Mouse (Mus musculus) brown adipose tissue, adult 24 weeks (tissue): Measurements from ENCODE around the gene Trappc3l. TPM values are rescaled to one million over a fixed set of nuclear protein-coding genes. Genes with fewer than 3 reads are reported as not detected.

Experiments used
- H3K27ac ChIP-seq: fragments of 200-500 bp; replicated peaks from 2 replicates; pipeline ENCODE4 v1.5.1; 2012; ENCODE audit warnings: low read depth, mild to moderate bottlenecking, low read length
- H3K4me1 ChIP-seq: fragments of 200-500 bp; 2 replicates; pipeline ENCODE4 v1.6.1; 2012; ENCODE audit warnings: low read length, mixed read lengths; ENCODE audit not compliant: control insufficient read depth, insufficient read depth, insufficient read length
- H3K4me3 ChIP-seq: fragments of 200-500 bp; 2 replicates; pipeline ENCODE4 v1.5.1; 2012; ENCODE audit warnings: low read depth, mild to moderate bottlenecking, low read length, moderate library complexity; ENCODE audit not compliant: insufficient read depth
- polyA plus RNA-seq: library from polyadenylated mRNA; stranded (reverse); fragments of >200 nt; gene quantifications from 2 replicates; pipeline ENCODE4 v1.2.4, GENCODE M21; 2012; ENCODE audit not compliant: missing spikeins, insufficient read depth, insufficient read length

Trappc3l gene
- polyA plus RNA-seq, 1 experiment: not detected

GRCm38 (mm10) chr10:34127392-34128378, 90.3 kb downstream of the Trappc3l start, which contains the start of gene Calhm6:
Gene Calhm6, minus strand, starts transcription at chr10:34127984.
- H3K27ac ChIP-seq: peak within 1 kb of the TSS; percentile 83
- H3K4me3 ChIP-seq: peak within 1 kb of the TSS; percentile 71
- peaks cover 4% of the 10 kb centered on the region; the same call in 1 of the 2 replicates for H3K4me1 ChIP-seq

GRCm38 (mm10) chr10:34128391-34128790, 91.0 kb downstream of the Trappc3l start:
- H3K4me1 ChIP-seq: peaks cover 4% of the 10 kb centered on the region; the same call in 1 of the 2 replicates
- peak overlapping the region; percentile 83 for H3K27ac ChIP-seq
- peak overlapping the region; percentile 71 for H3K4me3 ChIP-seq

- Histone ChIP-seq H3K4me3 (no peak overlapping the region), H3K27ac (no peak overlapping the region), H3K4me1 (peaks cover 4% of the 10 kb centered on the region; the same call in 1 of the 2 replicates)
Observed at GRCm38 (mm10) chr10:34131356-34131755, 94.0 kb downstream of the Trappc3l start.

- H3K4me3 ChIP-seq: no peak overlapping the region
- no peaks in the 10 kb centered on the region for H3K4me1 ChIP-seq
- no peak overlapping the region for H3K27ac ChIP-seq
Observed at GRCm38 (mm10) chr10:34136432-34136831, 99.0 kb downstream of the Trappc3l start.

- H3K4me1 ChIP-seq: no peaks in the 10 kb centered on the region
- no peak overlapping the region for H3K4me3 ChIP-seq
- no peak overlapping the region for H3K27ac ChIP-seq
Observed at GRCm38 (mm10) chr10:34138027-34138426, 100.6 kb downstream of the Trappc3l start.

- H3K4me3 ChIP-seq: no peak overlapping the region
- no peak overlapping the region for H3K27ac ChIP-seq
- no peaks in the 10 kb centered on the region for H3K4me1 ChIP-seq
Observed at GRCm38 (mm10) chr10:34139768-34140167, 102.4 kb downstream of the Trappc3l start.

GRCm38 (mm10) chr10:34141693-34142092, 104.3 kb downstream of the Trappc3l start:
- no peaks in the 10 kb centered on the region for H3K4me1 ChIP-seq
- H3K4me3 ChIP-seq: no peak overlapping the region
- H3K27ac ChIP-seq: no peak overlapping the region

- Histone ChIP-seq H3K4me1 (no peaks in the 10 kb centered on the region), H3K27ac (no peak overlapping the region), H3K4me3 (no peak overlapping the region)
Observed at GRCm38 (mm10) chr10:34149772-34150171, 112.4 kb downstream of the Trappc3l start.

GRCm38 (mm10) chr10:34150454-34150853, 113.1 kb downstream of the Trappc3l start:
- H3K4me1 ChIP-seq: no peaks in the 10 kb centered on the region
- no peak overlapping the region for H3K4me3 ChIP-seq
- no peak overlapping the region for H3K27ac ChIP-seq

- no peak overlapping the region for H3K4me3 ChIP-seq
- no peaks in the 10 kb centered on the region for H3K4me1 ChIP-seq
- H3K27ac ChIP-seq: no peak overlapping the region
Observed at GRCm38 (mm10) chr10:34151827-34152226, 114.4 kb downstream of the Trappc3l start.

GRCm38 (mm10) chr10:34155796-34156554, 118.6 kb downstream of the Trappc3l start:
- Histone ChIP-seq H3K27ac (no peak overlapping the region), H3K4me3 (no peak overlapping the region), H3K4me1 (no peaks in the 10 kb centered on the region)

Other genes with a start within 250 kb of the Trappc3l start
- not detected in 2 replicates for gene Sult3a1, start 179.9 kb upstream of the Trappc3l start, polyA plus RNA-seq
- gene Rsph4a, start 132.5 kb upstream of the Trappc3l start, polyA plus RNA-seq: not detected in 2 replicates
- gene Zup1, start 86.3 kb upstream of the Trappc3l start, polyA plus RNA-seq: 6.1 and 7.4 TPM in 2 replicates
- 75.5 and 93.2 TPM in 2 replicates for gene Rwdd1, start 18.0 kb upstream of the Trappc3l start, polyA plus RNA-seq
- not detected in 2 replicates for gene Calhm4, start 6.7 kb downstream of the Trappc3l start, polyA plus RNA-seq
- gene Calhm5, start 58.9 kb downstream of the Trappc3l start, polyA plus RNA-seq: 0.40 and 0.42 TPM in 2 replicates
- gene Calhm6, start 90.4 kb downstream of the Trappc3l start, polyA plus RNA-seq: 2.4 and 5.7 TPM in 2 replicates
- 5.7 and 8.3 TPM in 2 replicates for gene Dse, start 170.1 kb downstream of the Trappc3l start, polyA plus RNA-seq
- 26.1 and 34.6 TPM in 2 replicates for gene Tspyl1, start 244.6 kb downstream of the Trappc3l start, polyA plus RNA-seq